Mouse (Mus musculus): ENCODE data around the gene Slc34a1. TPM values are rescaled to one million over a fixed set of nuclear protein-coding genes. Genes with fewer than 3 reads are reported as not detected.

The Slc34a1 gene
- polyA plus RNA-seq, 1 experiment from 2014 or later = not detected

DNA sequence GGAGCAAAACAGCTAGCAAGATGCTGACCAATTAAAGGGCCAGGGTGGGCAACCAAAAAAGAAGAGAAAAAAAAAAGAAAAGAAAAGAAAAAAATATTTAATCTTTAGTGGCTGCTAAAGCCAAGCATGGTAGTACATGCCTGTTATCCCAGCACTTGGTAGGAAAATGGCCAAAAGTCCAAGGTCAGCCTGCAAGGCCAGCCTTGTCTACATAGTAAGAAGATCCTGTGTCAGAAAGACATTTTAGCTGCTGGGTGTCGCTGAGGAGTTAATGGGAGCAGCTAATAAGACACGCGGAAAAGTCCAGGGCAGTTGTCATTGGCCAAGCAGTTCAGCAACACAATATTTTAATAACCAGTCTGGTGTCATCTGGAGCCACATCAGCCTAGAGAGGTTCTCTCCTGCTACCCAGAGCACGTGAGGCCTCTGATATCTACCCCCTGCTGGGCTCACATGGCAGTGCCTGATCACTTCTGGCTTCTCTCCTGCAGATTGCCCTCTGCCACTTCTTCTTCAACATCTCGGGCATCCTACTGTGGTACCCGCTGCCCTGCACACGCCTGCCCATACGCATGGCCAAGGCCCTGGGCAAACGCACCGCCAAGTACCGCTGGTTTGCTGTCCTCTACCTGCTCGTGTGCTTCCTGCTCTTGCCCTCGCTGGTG is 14.8 kb downstream of the Slc34a1 start:
- no peak overlapping the region for H3K4me2 ChIP-seq (ENCODE audit: low read length)
- no peak overlapping the region for H3K4me3 ChIP-seq (ENCODE audit: low read depth, low read length)
- H3K9me3 ChIP-seq (replicated peaks; ENCODE audit: control insufficient read depth, low read length, poor library complexity, severe bottlenecking) = no peaks in the 10 kb centered on the region
- no peaks in the 10 kb centered on the region for H3K36me3 ChIP-seq (ENCODE audit: control insufficient read depth, insufficient read depth, low read length)
- WGBS = 84% methylated on average over 13 of the region's 13 CpGs
- no peak overlapping the region for H3K9ac ChIP-seq (ENCODE audit: low read depth, low read length)
- H3K27me3 ChIP-seq (ENCODE audit: control insufficient read depth, insufficient read depth, low read depth, low read length) = no peaks in the 10 kb centered on the region; the same call in 1 of the 2 replicates
- H3K4me1 ChIP-seq (ENCODE audit: control insufficient read depth, insufficient read depth, low read length) = peaks cover under 1% of the 10 kb centered on the region; the same call in 1 of the 2 replicates
- no peak for ATAC-seq
- no peak overlapping the region for H3K27ac ChIP-seq (ENCODE audit: low read length)

DNA sequence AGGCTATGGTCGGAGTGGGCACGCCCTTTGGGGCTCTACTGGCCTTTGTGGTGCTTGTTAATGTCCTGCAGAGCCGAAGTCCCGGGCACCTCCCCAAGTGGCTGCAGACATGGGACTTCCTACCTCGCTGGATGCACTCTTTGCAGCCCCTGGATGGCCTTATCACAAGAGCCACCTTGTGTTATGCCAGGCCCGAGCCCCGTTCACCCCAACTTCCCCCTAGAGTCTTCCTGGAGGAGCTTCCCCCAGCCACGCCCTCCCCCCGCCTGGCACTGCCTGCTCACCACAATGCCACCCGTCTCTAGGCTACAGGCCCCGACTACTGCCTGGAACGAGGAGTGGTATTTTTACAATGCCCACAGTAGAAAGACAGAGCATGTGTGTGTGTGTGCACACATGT is 15.3 kb downstream of the Slc34a1 start:
- ATAC-seq = no peak
- 87% methylated on average over 12 of the region's 12 CpGs for WGBS
- peaks cover 4% of the 10 kb centered on the region; the same call in 1 of the 2 replicates for H3K4me1 ChIP-seq (ENCODE audit: control insufficient read depth, insufficient read depth, low read length)

DNA sequence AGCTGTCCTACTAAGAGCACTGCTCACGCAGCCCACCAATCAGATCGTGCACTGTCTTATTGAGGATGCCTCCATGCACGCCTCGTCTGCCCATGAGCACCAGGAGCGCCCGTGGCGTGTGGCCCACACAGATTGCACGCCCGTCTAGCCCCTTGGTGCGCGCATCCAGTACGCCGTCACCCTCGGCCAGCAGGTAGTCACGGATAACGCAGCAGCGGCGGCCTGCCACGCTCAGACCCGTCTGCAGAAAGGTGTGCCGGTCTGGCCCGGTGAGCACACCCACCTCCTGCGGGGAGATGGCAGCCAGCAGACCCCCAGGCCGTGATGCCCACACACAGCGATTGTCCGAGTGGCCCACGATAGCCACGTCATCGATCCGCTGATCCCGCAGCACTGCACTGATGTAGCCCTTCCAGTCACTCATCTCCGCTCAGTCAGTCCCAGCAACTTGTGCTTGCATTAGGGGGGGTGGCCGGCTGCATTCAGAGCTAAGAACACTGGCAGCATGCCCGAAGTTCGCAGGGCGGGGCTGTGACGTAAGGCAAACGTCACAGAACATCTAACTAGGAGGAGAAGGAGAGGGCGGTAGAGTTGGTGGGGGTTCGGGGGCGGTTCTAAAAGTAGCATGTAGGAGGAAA is 16.9 kb downstream of the Slc34a1 start, which contains the start of gene Pfn3:
Pfn3 (minus strand) TSS at position 490 of the 638 bp plus-strand sequence.
- WGBS = 8% methylated on average over 41 of the region's 41 CpGs
- peak; percentile 68 for ATAC-seq
- Histone ChIP-seq H3K4me3 (ENCODE audit: low read depth, low read length) (peak within 1 kb of the TSS; percentile 40), H3K4me2 (ENCODE audit: low read length) (peak within 1 kb of the TSS; percentile 64), H3K27ac (ENCODE audit: low read length) (no peak within 1 kb of the TSS), H3K4me1 (ENCODE audit: control insufficient read depth, insufficient read depth, low read length) (peaks cover 4% of the 10 kb centered on the region; the same call in 1 of the 2 replicates), H3K9me3 (replicated peaks; ENCODE audit: control insufficient read depth, low read length, poor library complexity, severe bottlenecking) (no peaks in the 10 kb centered on the region), H3K9ac (ENCODE audit: low read depth, low read length) (peak within 1 kb of the TSS; percentile 66), H3K36me3 (ENCODE audit: control insufficient read depth, insufficient read depth, low read length) (no peaks in the 10 kb centered on the region), H3K27me3 (ENCODE audit: control insufficient read depth, insufficient read depth, low read depth, low read length) (peaks cover 9% of the 10 kb centered on the region)

More for the DNA sequence above, 15.3 kb downstream of the Slc34a1 start:
- Histone ChIP-seq H3K4me3 (ENCODE audit: low read depth, low read length) (no peak overlapping the region), H3K9ac (ENCODE audit: low read depth, low read length) (no peak overlapping the region), H3K9me3 (replicated peaks; ENCODE audit: control insufficient read depth, low read length, poor library complexity, severe bottlenecking) (no peaks in the 10 kb centered on the region), H3K4me2 (ENCODE audit: low read length) (no peak overlapping the region), H3K36me3 (ENCODE audit: control insufficient read depth, insufficient read depth, low read length) (no peaks in the 10 kb centered on the region), H3K27ac (ENCODE audit: low read length) (no peak overlapping the region), H3K27me3 (ENCODE audit: control insufficient read depth, insufficient read depth, low read depth, low read length) (no peaks in the 10 kb centered on the region; the same call in 1 of the 2 replicates)

DNA sequence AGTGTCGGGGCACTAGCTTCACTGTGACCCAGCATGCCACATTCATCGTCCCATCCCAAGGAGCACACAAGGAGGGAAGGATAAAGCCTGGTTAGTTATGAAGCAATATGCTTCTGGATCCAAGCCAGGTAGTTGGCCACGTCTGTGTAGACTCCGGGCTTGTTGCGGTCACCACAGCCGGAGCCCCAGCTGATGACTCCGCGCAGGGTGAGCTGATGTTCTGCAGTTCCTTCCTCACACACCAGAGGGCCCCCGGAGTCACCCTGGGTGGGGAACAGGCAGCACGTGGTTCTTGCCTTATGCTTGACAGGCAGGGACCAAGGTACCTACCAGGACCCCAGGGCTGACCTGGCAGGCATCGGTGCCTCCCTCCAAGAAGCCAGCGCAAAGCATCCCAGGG is 20.0 kb downstream of the Slc34a1 start:
- Histone ChIP-seq H3K9me3 (replicated peaks; ENCODE audit: control insufficient read depth, low read length, poor library complexity, severe bottlenecking) (no peaks in the 10 kb centered on the region), H3K9ac (ENCODE audit: low read depth, low read length) (peak overlapping the region; percentile 58; the same call in 1 of the 2 replicates), H3K27me3 (ENCODE audit: control insufficient read depth, insufficient read depth, low read depth, low read length) (peaks cover 31% of the 10 kb centered on the region), H3K4me2 (ENCODE audit: low read length) (peak overlapping the region; percentile 50), H3K4me3 (ENCODE audit: low read depth, low read length) (peak overlapping the region; percentile 7; the same call in 1 of the 2 replicates), H3K4me1 (ENCODE audit: control insufficient read depth, insufficient read depth, low read length) (peaks cover 7% of the 10 kb centered on the region; the same call in 1 of the 2 replicates), H3K27ac (ENCODE audit: low read length) (no peak overlapping the region), H3K36me3 (ENCODE audit: control insufficient read depth, insufficient read depth, low read length) (no peaks in the 10 kb centered on the region)
- peak; percentile 54; the same call in 1 of the 2 replicates for ATAC-seq
- WGBS = 11% methylated on average over 12 of the region's 12 CpGs

DNA sequence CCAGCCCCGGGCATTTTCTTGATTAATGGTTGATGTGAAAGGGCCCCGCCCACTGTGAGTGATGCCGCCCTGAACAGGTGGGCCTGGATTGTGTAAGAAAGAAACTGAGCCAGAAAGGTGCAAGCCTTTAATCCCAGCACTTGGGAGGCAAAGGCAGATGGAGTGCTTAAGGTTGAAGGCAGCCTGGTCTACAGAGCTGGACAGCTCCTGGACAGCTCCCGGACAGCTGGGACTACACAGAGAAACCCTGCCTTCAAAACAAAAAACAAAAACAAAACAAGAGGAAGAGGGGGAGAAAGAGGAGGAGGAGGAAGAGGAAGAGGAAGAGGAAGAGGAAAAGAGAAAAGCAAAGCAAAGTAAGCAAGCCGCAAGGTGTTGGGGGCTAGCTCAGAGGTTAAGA is 21.2 kb downstream of the Slc34a1 start:
- Histone ChIP-seq H3K9ac (ENCODE audit: low read depth, low read length) (no peak overlapping the region), H3K4me2 (ENCODE audit: low read length) (no peak overlapping the region), H3K27me3 (ENCODE audit: control insufficient read depth, insufficient read depth, low read depth, low read length) (peaks cover 31% of the 10 kb centered on the region), H3K4me1 (ENCODE audit: control insufficient read depth, insufficient read depth, low read length) (peaks cover 7% of the 10 kb centered on the region; the same call in 1 of the 2 replicates), H3K27ac (ENCODE audit: low read length) (no peak overlapping the region), H3K4me3 (ENCODE audit: low read depth, low read length) (no peak overlapping the region), H3K36me3 (ENCODE audit: control insufficient read depth, insufficient read depth, low read length) (no peaks in the 10 kb centered on the region), H3K9me3 (replicated peaks; ENCODE audit: control insufficient read depth, low read length, poor library complexity, severe bottlenecking) (no peaks in the 10 kb centered on the region)
- WGBS = 88% methylated on average over 5 of the region's 5 CpGs
- ATAC-seq = no peak

DNA sequence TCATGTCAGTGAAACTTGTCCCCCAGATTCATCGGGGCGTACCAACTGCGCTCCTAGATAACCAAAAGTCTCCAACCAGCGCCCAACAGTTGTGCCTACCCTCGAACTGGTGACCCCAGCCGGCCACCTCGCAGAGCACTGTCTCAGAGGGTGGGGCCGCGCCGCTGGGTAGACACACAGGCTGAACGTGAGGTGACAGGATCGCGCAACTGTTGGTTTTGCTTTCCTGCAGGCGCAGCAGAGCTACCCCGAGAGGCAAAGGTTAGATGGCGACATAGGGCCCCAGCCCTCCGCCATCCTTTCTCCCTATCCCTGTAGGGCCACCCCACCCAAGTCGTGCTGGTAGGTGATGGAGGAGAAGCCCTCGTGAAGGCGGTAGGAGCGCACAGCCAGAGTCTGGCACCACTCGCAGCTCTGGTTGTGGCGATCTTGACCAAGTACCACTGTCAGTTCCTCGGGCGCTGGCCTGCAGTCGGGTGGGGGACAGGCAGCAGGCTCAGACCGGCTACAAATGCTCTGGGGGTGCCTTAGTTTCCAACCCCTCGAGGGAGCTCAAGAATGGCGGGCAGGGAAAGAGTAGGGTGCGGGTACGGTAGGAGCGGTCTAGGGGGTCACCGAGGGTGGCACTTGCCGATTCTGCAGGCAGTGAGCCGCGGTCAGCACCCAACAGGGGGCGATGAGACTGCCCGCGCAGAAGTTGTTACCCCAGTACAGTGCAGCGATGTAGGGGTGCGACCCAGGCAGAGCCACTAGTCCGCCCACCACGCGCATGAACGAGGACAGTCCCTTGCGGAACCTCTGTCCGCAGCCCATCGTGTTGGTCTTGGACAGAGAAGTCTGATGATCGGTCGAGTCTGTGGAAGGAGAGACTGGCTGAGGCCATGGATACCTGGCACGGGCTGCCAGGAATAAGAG is 22.3 kb downstream of the Slc34a1 start:
- H3K4me1 ChIP-seq (ENCODE audit: control insufficient read depth, insufficient read depth, low read length) = peaks cover 7% of the 10 kb centered on the region; the same call in 1 of the 2 replicates
- H3K4me2 ChIP-seq (ENCODE audit: low read length) = no peak overlapping the region
- WGBS = 32% methylated on average over 51 of the region's 51 CpGs
- no peak overlapping the region for H3K4me3 ChIP-seq (ENCODE audit: low read depth, low read length)
- no peaks in the 10 kb centered on the region for H3K9me3 ChIP-seq (replicated peaks; ENCODE audit: control insufficient read depth, low read length, poor library complexity, severe bottlenecking)
- no peaks in the 10 kb centered on the region for H3K36me3 ChIP-seq (ENCODE audit: control insufficient read depth, insufficient read depth, low read length)
- ATAC-seq = peak; percentile 27; the same call in 1 of the 2 replicates
- peaks cover 31% of the 10 kb centered on the region for H3K27me3 ChIP-seq (ENCODE audit: control insufficient read depth, insufficient read depth, low read depth, low read length)
- no peak overlapping the region for H3K27ac ChIP-seq (ENCODE audit: low read length)
- H3K9ac ChIP-seq (ENCODE audit: low read depth, low read length) = no peak overlapping the region

DNA sequence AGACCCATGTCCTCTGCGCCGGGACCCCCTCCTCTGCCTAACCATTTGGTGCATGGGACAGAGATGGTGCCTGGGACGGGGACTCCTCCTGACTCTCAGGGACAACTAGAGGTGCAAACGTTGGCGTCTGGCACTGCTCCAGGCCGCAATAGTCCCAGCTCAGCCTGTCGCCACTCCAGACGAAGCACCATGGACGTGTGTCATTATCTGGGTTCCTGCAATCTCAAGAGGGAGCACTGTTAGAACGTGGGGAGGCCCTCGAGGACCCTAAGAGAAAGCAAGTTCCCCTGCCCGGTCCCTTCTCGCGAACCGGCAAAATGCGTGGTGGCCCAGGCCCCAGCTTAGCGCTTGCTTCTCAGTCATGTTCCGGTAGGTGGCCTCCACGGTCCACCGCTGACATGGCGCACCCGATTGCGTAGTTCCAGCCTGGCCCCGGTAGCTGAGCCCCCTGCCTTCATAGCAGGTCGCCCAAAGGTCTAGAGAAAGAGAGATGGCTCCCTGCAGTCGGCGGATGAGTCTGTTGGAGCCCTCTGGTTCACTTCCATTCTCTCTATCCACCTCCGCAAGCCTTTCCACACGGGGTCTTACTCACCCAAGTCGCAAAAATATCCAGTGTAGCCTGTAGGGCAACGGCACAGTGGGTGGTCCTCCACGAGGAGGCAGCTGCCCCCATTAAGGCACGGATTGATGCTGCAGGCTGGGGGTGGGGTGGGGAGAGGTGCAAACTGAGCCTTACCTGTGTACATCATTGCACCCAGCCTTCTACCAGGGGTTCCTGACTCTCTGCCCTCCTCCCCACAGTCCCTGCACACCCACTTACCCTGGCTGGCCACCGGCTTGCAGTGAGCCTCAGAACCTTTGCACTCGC is 23.2 kb downstream of the Slc34a1 start:
- Histone ChIP-seq H3K27me3 (ENCODE audit: control insufficient read depth, insufficient read depth, low read depth, low read length) (peaks cover 31% of the 10 kb centered on the region), H3K36me3 (ENCODE audit: control insufficient read depth, insufficient read depth, low read length) (no peaks in the 10 kb centered on the region), H3K4me2 (ENCODE audit: low read length) (peak overlapping the region; percentile 46), H3K4me3 (ENCODE audit: low read depth, low read length) (peak overlapping the region; percentile 21), H3K27ac (ENCODE audit: low read length) (no peak overlapping the region), H3K9me3 (replicated peaks; ENCODE audit: control insufficient read depth, low read length, poor library complexity, severe bottlenecking) (no peaks in the 10 kb centered on the region), H3K4me1 (ENCODE audit: control insufficient read depth, insufficient read depth, low read length) (peaks cover 7% of the 10 kb centered on the region; the same call in 1 of the 2 replicates), H3K9ac (ENCODE audit: low read depth, low read length) (peak overlapping the region; percentile 27)
- WGBS = 16% methylated on average over 35 of the region's 35 CpGs
- ATAC-seq = peak; percentile 74; the same call in 1 of the 2 replicates

DNA sequence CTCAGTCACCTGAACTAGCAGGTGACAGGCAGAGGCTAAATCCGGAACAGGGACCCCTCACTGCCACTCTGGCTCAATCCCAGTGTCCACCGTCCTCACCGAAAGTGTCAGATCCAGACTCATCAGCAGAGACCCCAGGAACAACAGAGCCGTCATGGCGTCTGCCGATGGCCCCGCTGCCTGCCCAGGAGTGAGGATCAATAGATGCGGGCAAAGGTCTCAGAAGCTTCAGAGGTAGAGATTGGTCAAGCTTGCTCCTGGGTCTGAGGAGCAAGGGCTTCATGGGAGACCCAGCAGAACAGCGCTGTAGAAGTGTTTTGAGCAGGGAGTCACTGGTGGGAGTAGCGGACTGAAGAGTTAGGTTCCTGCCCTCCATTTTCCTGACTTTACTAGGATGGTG is 28.6 kb downstream of the Slc34a1 start, which contains the start of gene F12:
F12 (minus strand) TSS at position 181 of the 400 bp plus-strand sequence.
- ATAC-seq = no peak
- WGBS = 91% methylated on average over 10 of the region's 10 CpGs
- H3K9ac ChIP-seq (ENCODE audit: low read depth, low read length) = no peak within 1 kb of the TSS
- H3K27me3 ChIP-seq (ENCODE audit: control insufficient read depth, insufficient read depth, low read depth, low read length) = peaks cover 6% of the 10 kb centered on the region
- H3K4me1 ChIP-seq (ENCODE audit: control insufficient read depth, insufficient read depth, low read length) = no peaks in the 10 kb centered on the region
- no peak within 1 kb of the TSS for H3K4me3 ChIP-seq (ENCODE audit: low read depth, low read length)
- no peak within 1 kb of the TSS for H3K4me2 ChIP-seq (ENCODE audit: low read length)
- no peak within 1 kb of the TSS for H3K27ac ChIP-seq (ENCODE audit: low read length)
- H3K36me3 ChIP-seq (ENCODE audit: control insufficient read depth, insufficient read depth, low read length) = no peaks in the 10 kb centered on the region
- no peaks in the 10 kb centered on the region; the same call in 1 of the 2 replicates for H3K9me3 ChIP-seq (replicated peaks; ENCODE audit: control insufficient read depth, low read length, poor library complexity, severe bottlenecking)
